Mouse (Mus musculus) MN1 (cell line): ENCODE measurements at regions not wholly inside any gene's neighbourhood (a gene's known extent, or its start where the extent isn't known, plus 50 kb on each side); places are given as distances from the start of the nearest gene placed in this dataset.

Experiments
- DNase-seq: peaks from one replicate; pipeline ENCODE4 v3.0.0-alpha.2; 2016; ENCODE audit warnings: low spot score

- no peak for DNase-seq
Observed at GRCm38 (mm10) chr9:23128018-23128369, 94.9 kb upstream of the Bmper start.

GRCm38 (mm10) chr9:23134006-23134405 is 88.9 kb upstream of the Bmper start:
- no peak for DNase-seq

GRCm38 (mm10) chr9:23134421-23135118 is 88.3 kb upstream of the Bmper start:
- no peak for DNase-seq

GRCm38 (mm10) chr9:23136511-23136910 is 86.4 kb upstream of the Bmper start:
- no peak for DNase-seq

GRCm38 (mm10) chr9:23137682-23138210 is 85.1 kb upstream of the Bmper start:
- peak; percentile 32 for DNase-seq

- DNase-seq = no peak
Observed at GRCm38 (mm10) chr9:23139580-23140162, 83.2 kb upstream of the Bmper start.

GRCm38 (mm10) chr9:23144281-23144680 is 78.6 kb upstream of the Bmper start:
- no peak for DNase-seq

GRCm38 (mm10) chr9:23150338-23150737 is 72.5 kb upstream of the Bmper start:
- no peak for DNase-seq

GRCm38 (mm10) chr9:23150874-23151273 is 72.0 kb upstream of the Bmper start:
- no peak for DNase-seq

- DNase-seq = no peak
Observed at GRCm38 (mm10) chr9:23151953-23152490, 70.9 kb upstream of the Bmper start.

GRCm38 (mm10) chr9:23156820-23157570 is 65.9 kb upstream of the Bmper start:
- DNase-seq = no peak

- DNase-seq = no peak
Observed at GRCm38 (mm10) chr9:23158499-23158898, 64.4 kb upstream of the Bmper start.

- peak; percentile 56 for DNase-seq
Observed at GRCm38 (mm10) chr9:23161346-23161745, 61.5 kb upstream of the Bmper start.

- peak; percentile 10 for DNase-seq
Observed at GRCm38 (mm10) chr9:23167056-23167591, 55.8 kb upstream of the Bmper start.

- peak; percentile 11 for DNase-seq
Observed at GRCm38 (mm10) chr9:23167716-23168115, 55.2 kb upstream of the Bmper start.

GRCm38 (mm10) chr9:23168149-23168548 is 54.7 kb upstream of the Bmper start:
- DNase-seq = peak; percentile 11

GRCm38 (mm10) chr9:23171361-23171760 is 51.5 kb upstream of the Bmper start:
- DNase-seq = no peak
